Mouse (Mus musculus) MEL (cell line): Measurements from ENCODE around the gene Wnt2b. TPM values are rescaled to one million over a fixed set of nuclear protein-coding genes. Genes with fewer than 3 reads are reported as not detected.

Experiments used
- DNase-seq: peaks from one replicate; pipeline ENCODE4 v3.0.0; 2011; ENCODE audit warnings: low read depth, low spot score
- H3K27ac ChIP-seq: 2 replicates; pipeline ENCODE4 v1.5.1; 2012; ENCODE audit warnings: low read depth, mild to moderate bottlenecking, control low read depth, low read length, moderate library complexity; ENCODE audit not compliant: control insufficient read depth
- H3K27me3 ChIP-seq, 2 experiments: fragments of 150-350 bp in 1 of 2; sonication (generic) in 1 of 2; 2 replicates each; pipeline ENCODE4 v1.6.1; 2012; ENCODE audit warnings: low read length in 2 of 2, mild to moderate bottlenecking in 2 of 2, improper control_type of control experiment in 1 of 2, moderate library complexity in 1 of 2; ENCODE audit not compliant: insufficient read depth in 2 of 2, control insufficient read depth in 1 of 2
- H3K36me3 ChIP-seq, 2 experiments: 2 replicates each; pipeline ENCODE4 v1.6.1; 2012 to 2014; ENCODE audit warnings: low read length in 2 of 2, improper control_type of control experiment in 1 of 2, inconsistent platforms in 1 of 2, mild to moderate bottlenecking in 1 of 2; ENCODE audit not compliant: insufficient read depth in 2 of 2, control insufficient read depth in 1 of 2
- H3K4me1 ChIP-seq, 2 experiments: fragments of 150-350 bp in 1 of 2; sonication (generic) in 1 of 2; 2 replicates each; pipeline ENCODE4 v1.6.1; 2012; ENCODE audit warnings: low read length in 2 of 2, improper control_type of control experiment in 1 of 2, mild to moderate bottlenecking in 1 of 2; ENCODE audit not compliant: insufficient read depth in 2 of 2, control insufficient read depth in 1 of 2
- H3K4me3 ChIP-seq, 2 experiments: fragments of 150-350 bp in 1 of 2; sonication (generic) in 1 of 2; 2 replicates each; pipeline ENCODE4 v1.5.1; 2012; ENCODE audit warnings: low read depth in 2 of 2, low read length in 2 of 2, mild to moderate bottlenecking in 2 of 2, moderate library complexity in 2 of 2, control low read depth in 1 of 2, improper control_type of control experiment in 1 of 2; ENCODE audit not compliant: control insufficient read depth in 1 of 2, insufficient read depth in 1 of 2
- H3K79me2 ChIP-seq: 2 replicates; pipeline ENCODE4 v1.6.1; 2012; ENCODE audit warnings: mild to moderate bottlenecking, low read length, moderate library complexity; ENCODE audit not compliant: control insufficient read depth, poor library complexity, insufficient read depth
- H3K9ac ChIP-seq: 2 replicates; pipeline ENCODE4 v1.6.1; 2012; ENCODE audit warnings: low read depth, mild to moderate bottlenecking, control low read depth, low read length, moderate library complexity; ENCODE audit not compliant: control insufficient read depth, poor library complexity, severe bottlenecking
- H3K9me3 ChIP-seq: fragments of 150-350 bp; sonication (generic); replicated peaks from 2 replicates; pipeline ENCODE4 v1.6.1; 2012; ENCODE audit warnings: mild to moderate bottlenecking, low read length, improper control_type of control experiment, moderate library complexity; ENCODE audit not compliant: insufficient read depth
- CTCF ChIP-seq, 3 experiments: IDR thresholded peaks in 2 of 3; conservative IDR thresholded peaks in 1 of 3; 2 replicates each; pipeline ENCODE4 v1.5.1; 2011 to 2012; ENCODE audit warnings: low read length in 3 of 3, low read depth in 2 of 3, mild to moderate bottlenecking in 2 of 3, improper control_type of control experiment in 1 of 3, inconsistent platforms in 1 of 3, mixed read lengths in 1 of 3, moderate library complexity in 1 of 3; ENCODE audit not compliant: control insufficient read depth in 1 of 3, insufficient read depth in 1 of 3, poor library complexity in 1 of 3, severe bottlenecking in 1 of 3
- E2F4 ChIP-seq: IDR thresholded peaks from 2 replicates; pipeline ENCODE4 v1.6.1; 2011; ENCODE audit warnings: low read depth, low read length, improper control_type of control experiment, borderline replicate concordance
- ELF1 ChIP-seq: IDR thresholded peaks from 2 replicates; pipeline ENCODE4 v1.6.1; 2014; ENCODE audit warnings: low read depth, mild to moderate bottlenecking, inconsistent platforms, low read length, improper control_type of control experiment, moderate library complexity
- EP300 ChIP-seq, 2 experiments: IDR thresholded peaks; 2 replicates each; pipeline ENCODE4 v1.6.1; 2011; ENCODE audit warnings: improper control_type of control experiment in 2 of 2, low read length in 2 of 2, low read depth in 1 of 2, mild to moderate bottlenecking in 1 of 2
- ETS1 ChIP-seq: IDR thresholded peaks from 2 replicates; pipeline ENCODE4 v1.6.1; 2012; ENCODE audit warnings: low read depth, mild to moderate bottlenecking, inconsistent platforms, low read length, improper control_type of control experiment, moderate library complexity
- GABPA ChIP-seq: IDR thresholded peaks from 2 replicates; pipeline ENCODE4 v1.6.1; 2012; ENCODE audit warnings: low read depth, mild to moderate bottlenecking, inconsistent platforms, low read length, improper control_type of control experiment, moderate library complexity
- HCFC1 ChIP-seq: IDR thresholded peaks from 2 replicates; pipeline ENCODE4 v1.6.1; 2012; ENCODE audit warnings: low read depth, mild to moderate bottlenecking, inconsistent platforms, low read length, improper control_type of control experiment, moderate library complexity
- KAT2A ChIP-seq: conservative IDR thresholded peaks from 2 replicates; pipeline ENCODE4 v1.6.1; 2012; ENCODE audit warnings: low read depth, low read length, improper control_type of control experiment, inconsistent platforms
- MAFK ChIP-seq: IDR thresholded peaks from 2 replicates; pipeline ENCODE4 v1.6.1; 2011; ENCODE audit warnings: low read depth, mild to moderate bottlenecking, low read length, improper control_type of control experiment, borderline replicate concordance
- MAZ ChIP-seq: IDR thresholded peaks from 2 replicates; pipeline ENCODE4 v1.6.1; 2012; ENCODE audit warnings: low read depth, mild to moderate bottlenecking, inconsistent platforms, low read length, improper control_type of control experiment
- MEF2A ChIP-seq: IDR thresholded peaks from 2 replicates; pipeline ENCODE4 v1.6.1; 2014; ENCODE audit warnings: low read depth, mild to moderate bottlenecking, inconsistent platforms, low read length, improper control_type of control experiment; ENCODE audit not compliant: poor library complexity, insufficient replicate concordance, severe bottlenecking; ENCODE audit errors: extremely low read depth
- MYC ChIP-seq: IDR thresholded peaks from 2 replicates; pipeline ENCODE4 v1.6.1; 2011; ENCODE audit warnings: low read depth, mild to moderate bottlenecking, low read length, improper control_type of control experiment, moderate library complexity
- NELFE ChIP-seq: IDR thresholded peaks from 2 replicates; pipeline ENCODE4 v1.6.1; 2011; ENCODE audit warnings: low read depth, low read length, improper control_type of control experiment
- POLR2A ChIP-seq, 2 experiments: IDR thresholded peaks; 2 replicates each; pipeline ENCODE4 v1.6.1; 2011 to 2012; ENCODE audit warnings: low read length in 2 of 2, mild to moderate bottlenecking in 2 of 2, control low read depth in 1 of 2, improper control_type of control experiment in 1 of 2, low read depth in 1 of 2, moderate library complexity in 1 of 2; ENCODE audit not compliant: control insufficient read depth in 1 of 2, insufficient read depth in 1 of 2, poor library complexity in 1 of 2
- POLR2AphosphoS5 ChIP-seq: IDR thresholded peaks from 2 replicates; pipeline ENCODE4 v1.6.1; 2012; ENCODE audit warnings: low read depth, borderline replicate concordance, mild to moderate bottlenecking, inconsistent platforms, low read length, moderate library complexity, mixed read lengths
- RAD21 ChIP-seq: IDR thresholded peaks from 2 replicates; pipeline ENCODE4 v1.6.1; 2011; ENCODE audit warnings: mild to moderate bottlenecking, low read depth, low read length, improper control_type of control experiment
- SIN3A ChIP-seq: IDR thresholded peaks from 2 replicates; pipeline ENCODE4 v1.6.1; 2012; ENCODE audit warnings: low read length, improper control_type of control experiment, inconsistent platforms
- SMC3 ChIP-seq: IDR thresholded peaks from 2 replicates; pipeline ENCODE4 v1.6.1; 2011; ENCODE audit warnings: low read depth, low read length, improper control_type of control experiment
- TBP ChIP-seq: IDR thresholded peaks from 2 replicates; pipeline ENCODE4 v1.8.0; 2011; ENCODE audit warnings: low read depth, low read length, improper control_type of control experiment
- USF2 ChIP-seq, 2 experiments: IDR thresholded peaks; 2 replicates each; pipeline ENCODE4 v1.6.1; 2011 to 2012; ENCODE audit warnings: improper control_type of control experiment in 2 of 2, low read length in 2 of 2, borderline replicate concordance in 1 of 2, inconsistent platforms in 1 of 2, low read depth in 1 of 2, mild to moderate bottlenecking in 1 of 2; ENCODE audit not compliant: insufficient read depth in 1 of 2
- ZC3H11A ChIP-seq: IDR thresholded peaks from 2 replicates; pipeline ENCODE4 v1.6.1; 2012; ENCODE audit warnings: low read depth, mild to moderate bottlenecking, inconsistent platforms, low read length, improper control_type of control experiment
- ZKSCAN1 ChIP-seq: IDR thresholded peaks from 2 replicates; pipeline ENCODE4 v1.6.1; 2012; ENCODE audit warnings: low read depth, mild to moderate bottlenecking, inconsistent platforms, low read length, improper control_type of control experiment, moderate library complexity
- ZNF384 ChIP-seq: IDR thresholded peaks from 2 replicates; pipeline ENCODE4 v1.6.1; 2012; ENCODE audit warnings: low read depth, mild to moderate bottlenecking, inconsistent platforms, low read length, improper control_type of control experiment
- polyA plus RNA-seq, 2 experiments: library from polyadenylated mRNA; stranded (reverse) in 1 of 2; unstranded in 1 of 2; fragments of >175 nt in 1 of 2; fragments of >200 nt in 1 of 2; gene quantifications; 2 replicates each; pipeline versions ENCODE4 v1.2.1 to v1.2.4; 2012; ENCODE audit warnings: low replicate concordance in 2 of 2, low read depth in 1 of 2; ENCODE audit not compliant: insufficient read length in 2 of 2, insufficient read depth in 1 of 2, missing spikeins in 1 of 2
- total RNA-seq: library from RNA; depleted of rRNA; stranded (reverse); fragments of 300-350 nt; gene quantifications from 2 replicates; pipeline ENCODE4 v1.2.3, GENCODE M21; 2012

Gene Wnt2b
- total and polyA plus RNA-seq, 3 experiments, result 0.31 TPM; not detected in 2

DNA sequence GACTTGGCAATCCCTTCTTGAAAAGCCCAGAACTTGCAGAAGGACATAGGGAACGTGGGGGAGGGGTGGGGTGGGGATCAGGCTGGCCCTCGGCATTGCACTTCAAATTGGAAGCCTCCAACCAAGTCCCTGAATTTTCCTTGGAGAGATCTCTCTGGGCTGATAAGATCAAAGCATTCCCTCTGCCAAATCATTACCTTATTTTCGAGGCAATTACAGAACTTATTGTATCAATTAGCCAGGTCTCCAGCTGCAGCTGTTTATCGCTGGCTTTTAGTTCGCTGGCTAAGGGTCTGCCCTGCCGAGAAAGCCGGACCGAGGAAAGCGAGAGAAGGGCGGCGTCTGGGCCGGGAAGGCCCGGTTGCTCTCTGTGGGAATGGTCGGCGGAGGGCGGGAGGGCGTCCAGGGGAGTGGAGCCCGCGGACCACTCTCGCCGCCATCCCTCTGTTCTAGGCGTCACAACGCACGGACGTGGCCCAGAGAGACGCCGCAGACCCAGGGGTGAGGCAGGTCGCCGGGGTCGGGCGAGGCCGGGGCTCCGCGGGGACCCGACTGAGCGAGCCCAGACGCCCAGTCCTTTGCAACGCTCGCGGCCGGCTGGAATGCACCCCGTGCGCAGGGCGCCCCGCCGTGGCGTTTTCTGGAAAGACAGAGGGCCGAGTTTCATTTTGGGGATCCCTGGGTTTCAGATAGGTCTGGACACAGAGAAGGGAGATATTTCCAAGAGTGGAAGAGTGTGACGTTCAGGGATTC is 6.0 kb upstream of the Wnt2b start:
- Histone ChIP-seq H3K9me3 (no peaks in the 10 kb centered on the region), H3K9ac (peak overlapping the region; percentile 67), H3K27ac (no peak overlapping the region), H3K79me2 (no peaks in the 10 kb centered on the region), H3K27me3 (no peaks in the 10 kb centered on the region), H3K4me1 (no peaks in the 10 kb centered on the region; a peak in 1 of 4 replicates), H3K36me3 (no peaks in the 10 kb centered on the region; a peak in 1 of 4 replicates), H3K4me3 (peak overlapping the region; percentile 73 to 87)
- TF ChIP-seq SIN3A (peak; percentile 36; the same call in 1 of the 2 replicates), ZC3H11A (peak; percentile 50; the same call in 1 of the 2 replicates), EP300 (IDR thresholded peaks at IDR 0.05; ENCODE audit: low read depth in 1 of 2, low read length in 2 of 2) (no peak), CTCF (IDR thresholded peaks at IDR 0.05 in 2 of 3, conservative IDR thresholded peaks at IDR 0.05 in 1 of 3; ENCODE audit: control insufficient read depth in 1 of 3, insufficient read depth in 1 of 3, low read depth in 2 of 3, low read length in 3 of 3, poor library complexity in 1 of 3, severe bottlenecking in 1 of 3) (peak; percentile 39 to 80 (median 69)), SMC3 (peak; percentile 75), POLR2A (IDR thresholded peaks at IDR 0.05; ENCODE audit: control insufficient read depth in 1 of 2, insufficient read depth in 1 of 2, low read depth in 1 of 2, low read length in 2 of 2, poor library complexity in 1 of 2) (0 out of 4 replicates have a peak, but pooled peaks of 1 of the 2 experiments have one; percentile 44), RAD21 (peak; percentile 68), ETS1 (no peak)
- DNase-seq, result peak; percentile 68

- H3K79me2 ChIP-seq, result no peaks in the 10 kb centered on the region
- TF ChIP-seq EP300 (IDR thresholded peaks at IDR 0.05; ENCODE audit: low read depth in 1 of 2, low read length in 2 of 2) (no peak), HCFC1 (no peak), SMC3 (no peak), NELFE (no peak), RAD21 (no peak), MAZ (no peak), E2F4 (no peak), CTCF (IDR thresholded peaks at IDR 0.05 in 2 of 3, conservative IDR thresholded peaks at IDR 0.05 in 1 of 3; ENCODE audit: control insufficient read depth in 1 of 3, insufficient read depth in 1 of 3, low read depth in 2 of 3, low read length in 3 of 3, poor library complexity in 1 of 3, severe bottlenecking in 1 of 3) (no peak), MAFK (no peak), USF2 (IDR thresholded peaks at IDR 0.05; ENCODE audit: borderline replicate concordance in 1 of 2, insufficient read depth in 1 of 2, low read depth in 1 of 2, low read length in 2 of 2) (no peak), ZKSCAN1 (no peak), MEF2A (no peak), GABPA (no peak), ZNF384 (no peak), ELF1 (no peak), POLR2A (IDR thresholded peaks at IDR 0.05; ENCODE audit: control insufficient read depth in 1 of 2, insufficient read depth in 1 of 2, low read depth in 1 of 2, low read length in 2 of 2, poor library complexity in 1 of 2) (no peak), MYC (no peak), KAT2A (no peak), POLR2AphosphoS5 (no peak), TBP (no peak)
- no peaks in the 10 kb centered on the region for H3K9me3 ChIP-seq
- H3K36me3 ChIP-seq, result no peaks in the 10 kb centered on the region; a peak in 1 of 4 replicates
- no peaks in the 10 kb centered on the region; a peak in 1 of 4 replicates for H3K4me1 ChIP-seq
- H3K4me3 ChIP-seq, result no peak overlapping the region
- H3K9ac ChIP-seq, result no peak overlapping the region
- DNase-seq, result no peak
- no peak overlapping the region for H3K27ac ChIP-seq
- H3K27me3 ChIP-seq, result no peaks in the 10 kb centered on the region
These were observed 4.4 kb upstream of the Wnt2b start for GRCm38 (mm10) chr3:104965991-104966554.
